Mouse (Mus musculus): Measurements from ENCODE around the gene Tfap2b.

The Tfap2b gene

DNA sequence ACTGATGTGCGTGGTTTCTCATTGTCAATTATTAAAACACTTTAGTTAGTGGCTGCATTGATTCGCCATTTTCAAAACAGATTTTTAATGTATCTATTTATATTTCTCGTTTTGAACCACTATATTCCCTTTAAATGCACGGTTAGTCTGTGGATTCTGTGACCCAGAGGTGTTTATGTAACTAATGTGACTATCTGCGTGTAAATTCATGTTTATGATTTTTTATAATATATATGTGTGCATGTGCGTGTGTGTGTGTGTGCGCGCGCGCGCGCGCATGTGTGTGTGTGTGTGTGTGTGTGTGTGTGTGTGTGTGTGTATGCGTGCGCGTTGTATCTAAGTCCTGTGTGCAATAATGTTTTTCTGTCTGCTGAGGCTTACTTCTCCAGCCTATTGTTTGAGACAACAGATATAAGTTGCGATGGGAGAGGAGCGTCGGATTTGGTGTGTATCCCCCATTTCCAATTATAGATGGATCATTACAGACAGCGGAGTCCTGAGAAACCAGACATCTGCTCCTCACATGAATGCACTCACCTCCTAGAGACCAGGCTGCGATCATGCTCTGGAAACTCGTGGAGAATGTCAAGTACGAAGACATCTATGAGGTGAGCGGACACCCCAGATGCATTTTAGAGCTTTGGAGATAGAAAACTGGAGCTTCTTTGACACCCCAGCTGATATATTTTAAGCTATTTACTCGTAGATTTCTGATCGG is at the start of gene Tfap2b:
Tfap2b (plus strand) TSS at position 274 of the 718 bp plus-strand sequence.
- peak; percentile 74 for DNase-seq (ENCODE audit: low spot score)

DNA sequence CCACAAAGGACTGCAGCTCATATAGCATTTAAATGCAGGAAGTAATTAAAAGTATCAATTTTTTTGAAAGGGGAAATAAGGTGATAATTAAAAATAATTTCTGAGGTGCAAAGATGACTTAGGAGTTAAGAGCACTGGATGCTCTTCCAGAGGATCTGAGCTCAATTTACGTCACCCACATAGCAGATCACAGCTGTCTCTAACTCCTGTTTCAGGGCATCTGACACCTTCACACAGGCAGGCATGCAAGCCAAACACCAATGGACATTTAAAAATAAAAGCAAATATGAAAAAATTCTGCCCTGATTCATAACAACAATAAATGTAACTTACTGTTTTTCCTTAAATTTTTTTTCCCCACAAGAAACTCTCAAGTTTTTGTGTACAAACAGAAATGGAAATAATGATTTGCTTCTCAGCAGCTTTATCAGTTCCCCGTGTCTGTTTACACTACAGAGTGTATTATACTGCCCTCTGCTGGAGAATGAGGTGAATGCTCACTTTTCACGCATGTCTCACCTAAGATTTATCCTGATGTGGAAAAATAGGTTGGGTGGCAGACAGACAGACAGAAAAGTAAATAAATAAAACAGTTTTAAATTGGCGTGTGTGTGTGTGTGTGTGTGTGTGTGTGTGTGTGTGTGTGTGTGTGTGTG is 29.8 kb upstream of the Tfap2b start:
- DNase-seq (ENCODE audit: low spot score) = peak; percentile 83

DNA sequence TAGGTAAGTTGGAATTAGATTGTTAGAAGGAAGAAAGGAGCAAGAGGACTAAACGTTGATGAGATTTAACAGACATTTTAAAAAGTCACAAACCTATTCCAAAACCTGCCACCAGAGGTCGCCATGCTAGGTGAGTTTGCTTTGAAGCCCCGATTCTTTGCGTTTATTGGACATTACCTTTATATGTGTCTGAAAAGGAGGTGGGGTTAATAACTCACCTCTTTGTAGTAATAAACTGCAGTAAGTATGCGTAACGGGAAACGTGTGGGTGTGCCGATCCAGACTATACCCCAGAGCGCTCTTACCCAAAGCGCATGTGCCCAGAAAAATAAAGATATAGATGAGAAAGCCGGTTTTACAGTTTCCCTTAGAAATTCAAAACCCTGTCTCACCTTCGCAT is 3.1 kb upstream of the Tfap2b start:
- DNase-seq (ENCODE audit: low spot score) = peak; percentile 85

DNA sequence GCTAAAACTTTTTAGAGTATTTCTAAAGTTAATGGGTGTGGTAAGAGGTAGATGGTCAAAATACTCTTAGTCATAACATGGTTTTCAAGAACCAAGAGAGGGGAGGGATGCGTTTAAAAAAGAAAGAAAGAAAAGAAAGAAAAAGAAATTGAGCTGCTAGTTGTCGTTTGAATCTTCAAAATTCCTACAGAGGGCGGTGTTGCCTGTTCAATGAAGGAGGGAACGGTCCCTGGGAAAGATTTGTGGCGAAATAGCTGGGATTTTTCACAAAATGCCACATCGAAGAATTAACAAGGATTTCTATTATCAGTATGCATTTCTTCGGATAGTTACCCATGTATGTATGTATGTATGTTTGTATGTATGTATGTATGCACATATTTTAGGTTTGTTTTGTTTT is 2.5 kb upstream of the Tfap2b start:
- DNase-seq (ENCODE audit: low spot score) = peak; percentile 83

DNA sequence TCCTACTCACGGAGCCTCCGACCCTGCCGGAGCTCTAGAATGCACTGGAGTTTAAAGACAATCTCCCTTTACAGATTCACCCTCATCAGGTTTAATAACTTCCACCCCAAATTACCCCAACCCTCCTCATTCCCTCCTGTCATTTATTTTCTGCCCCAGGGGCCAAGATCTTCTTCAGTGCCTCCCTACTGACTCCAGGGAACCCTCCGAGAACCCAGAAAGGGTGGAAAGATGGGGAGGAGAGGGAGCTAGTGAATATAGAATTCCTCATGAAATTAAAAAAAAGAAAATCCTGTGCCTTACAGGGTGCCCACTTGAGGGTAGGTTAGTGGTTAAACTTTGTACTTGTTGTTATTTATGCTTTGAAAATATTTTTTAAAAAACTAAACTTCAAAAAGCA is 1.1 kb upstream of the Tfap2b start:
- DNase-seq (ENCODE audit: low spot score) = peak; percentile 17

DNA sequence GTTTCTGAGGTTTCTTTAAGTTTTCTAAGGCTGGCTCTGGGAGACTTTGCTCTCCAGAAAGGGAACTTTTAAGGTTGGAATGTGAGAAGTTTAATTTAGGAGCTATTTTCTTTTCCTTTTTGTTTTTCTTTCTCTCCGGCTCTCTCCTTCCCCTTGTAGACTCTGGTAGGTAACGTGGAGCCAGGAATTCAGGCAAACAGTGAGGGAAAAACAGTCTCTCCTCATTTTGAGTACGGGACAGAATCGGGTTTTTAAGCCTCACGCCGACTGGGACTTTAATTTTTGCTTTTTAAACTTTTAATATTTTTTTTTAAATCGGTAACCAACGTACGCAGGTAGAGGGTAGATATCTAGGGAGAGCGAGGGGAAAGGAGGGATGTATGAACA is 638 bp downstream of the Tfap2b start:
- DNase-seq (ENCODE audit: low spot score) = no peak

DNA sequence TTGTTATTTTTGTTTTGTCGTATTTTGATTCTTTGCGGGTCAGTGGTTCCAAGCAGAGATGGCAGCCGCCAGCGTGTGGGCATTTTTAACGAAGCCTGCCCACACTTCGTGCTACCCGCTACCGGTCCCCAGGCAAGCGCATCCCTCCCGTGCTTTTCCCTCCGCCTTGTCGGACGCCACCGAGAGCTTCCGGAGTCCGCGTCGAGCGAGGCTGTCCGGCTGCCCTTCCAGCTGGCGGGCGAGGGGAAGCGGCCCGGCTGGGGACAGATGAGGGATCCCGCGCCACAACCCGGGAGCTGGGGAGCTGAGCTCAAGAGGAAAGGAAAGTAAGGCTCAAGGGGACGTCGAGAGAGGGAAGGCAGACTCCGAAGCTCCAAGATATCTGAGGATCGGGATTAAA is 1.1 kb downstream of the Tfap2b start:
- DNase-seq (ENCODE audit: low spot score) = peak; percentile 66

DNA sequence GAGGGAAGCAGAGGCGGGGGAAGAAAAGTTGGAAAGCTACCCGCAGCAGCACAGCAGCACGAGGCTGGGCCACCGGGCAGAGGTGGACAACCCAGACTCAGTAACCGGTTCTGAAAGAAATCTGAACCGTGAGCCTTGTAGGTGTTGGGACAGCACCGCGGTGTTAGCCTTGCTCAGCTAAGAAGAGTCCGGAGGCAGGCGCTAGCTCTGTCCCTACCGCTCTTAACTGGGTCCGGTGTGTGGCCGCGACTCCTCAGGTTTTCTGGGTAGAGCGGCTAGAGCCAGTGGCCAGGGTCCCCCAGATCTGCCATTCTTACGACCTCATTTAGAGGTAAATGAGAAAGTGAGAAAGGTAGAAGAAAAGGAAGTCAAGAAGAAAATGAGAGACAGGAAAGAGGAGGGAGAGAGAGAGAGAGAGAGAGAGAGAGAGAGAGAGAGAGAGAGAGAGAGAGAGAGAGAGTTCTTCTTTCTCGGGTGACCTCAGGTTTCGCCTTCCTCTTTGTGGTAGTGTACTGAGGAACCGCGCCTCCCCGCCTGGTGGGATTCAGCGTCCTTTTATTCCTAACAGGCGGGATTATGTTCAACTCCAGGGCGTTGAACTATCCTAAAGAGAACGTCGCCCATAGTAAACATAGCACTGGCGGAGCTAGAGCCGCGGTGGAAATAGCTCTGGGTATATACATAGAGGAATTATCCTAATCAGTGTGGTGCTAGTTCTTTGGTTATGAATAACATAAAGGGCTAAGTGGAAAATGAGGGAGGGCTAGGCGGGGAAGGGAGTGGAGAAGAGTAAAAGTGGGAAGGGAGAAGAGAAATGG is 1.7 kb downstream of the Tfap2b start:
- DNase-seq (ENCODE audit: low spot score) = peak; percentile 48

DNA sequence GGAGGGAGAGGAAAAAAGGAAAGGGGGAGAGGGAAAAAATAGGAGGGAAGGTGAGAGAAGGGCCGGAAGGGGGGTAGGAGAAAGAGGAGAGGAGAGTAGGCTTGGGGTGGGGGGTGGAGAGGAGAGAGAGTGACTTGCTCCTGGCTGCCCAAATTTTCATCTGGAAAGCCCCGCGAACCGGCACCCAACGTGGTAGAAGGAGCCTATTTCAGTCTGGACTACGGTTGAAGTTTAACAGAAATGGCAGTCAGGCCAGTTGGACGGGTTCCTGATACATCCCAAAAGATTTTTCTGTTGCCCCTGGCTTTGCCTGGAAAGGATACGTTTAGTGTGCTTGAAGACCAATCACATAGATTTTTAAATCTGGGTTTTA is 2.3 kb downstream of the Tfap2b start:
- peak; percentile 21 for DNase-seq (ENCODE audit: low spot score)

DNA sequence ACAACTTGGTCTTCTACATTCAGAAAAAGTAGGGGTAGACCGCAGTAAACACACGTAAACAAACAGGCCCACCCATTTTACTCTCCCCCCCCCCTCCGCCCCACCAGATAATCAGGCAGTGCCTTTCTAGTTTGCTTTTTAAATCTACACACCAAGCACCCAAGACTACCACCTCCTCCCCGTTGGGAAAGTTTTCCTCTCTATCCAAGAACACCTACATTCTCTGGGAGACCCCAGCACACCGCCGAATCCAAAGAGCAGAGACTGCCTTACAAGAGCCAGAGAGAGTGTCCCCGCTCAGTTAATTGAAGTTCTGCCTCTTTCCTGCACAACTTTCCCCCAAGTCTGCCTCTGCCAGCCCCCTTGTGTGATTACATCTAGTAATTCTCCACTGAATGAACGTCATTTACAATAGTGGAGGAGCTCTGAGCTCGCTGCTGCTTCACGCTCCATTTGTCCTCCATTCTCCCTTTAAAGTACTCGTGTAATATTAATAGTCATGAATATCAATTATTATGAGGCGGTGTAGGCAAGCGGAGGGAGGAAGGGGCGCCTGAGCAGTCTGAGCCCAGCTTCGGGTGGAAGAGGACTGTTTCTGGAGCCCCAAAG is 2.9 kb downstream of the Tfap2b start:
- DNase-seq (ENCODE audit: low spot score) = peak; percentile 58

DNA sequence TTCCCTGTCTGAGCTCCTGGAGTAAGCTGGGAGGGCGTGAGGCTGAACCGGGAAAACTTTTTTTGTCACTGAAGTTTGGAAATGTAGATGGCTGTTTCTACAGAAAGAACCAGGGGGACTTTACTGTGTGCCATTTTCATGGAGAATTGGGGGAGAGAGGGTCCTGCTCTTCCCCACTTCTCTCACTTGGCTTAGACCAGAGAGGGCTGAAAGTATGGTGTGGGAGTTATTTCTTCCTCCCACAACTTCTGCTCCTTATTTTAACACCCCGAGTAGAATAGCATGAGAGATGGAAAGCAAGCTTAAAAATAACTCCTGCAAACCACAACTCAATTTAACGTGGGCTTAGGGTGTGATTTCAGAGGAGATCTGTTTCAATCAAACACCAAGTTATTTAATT is 4.0 kb downstream of the Tfap2b start:
- peak; percentile 10 for DNase-seq (ENCODE audit: low spot score)

DNA sequence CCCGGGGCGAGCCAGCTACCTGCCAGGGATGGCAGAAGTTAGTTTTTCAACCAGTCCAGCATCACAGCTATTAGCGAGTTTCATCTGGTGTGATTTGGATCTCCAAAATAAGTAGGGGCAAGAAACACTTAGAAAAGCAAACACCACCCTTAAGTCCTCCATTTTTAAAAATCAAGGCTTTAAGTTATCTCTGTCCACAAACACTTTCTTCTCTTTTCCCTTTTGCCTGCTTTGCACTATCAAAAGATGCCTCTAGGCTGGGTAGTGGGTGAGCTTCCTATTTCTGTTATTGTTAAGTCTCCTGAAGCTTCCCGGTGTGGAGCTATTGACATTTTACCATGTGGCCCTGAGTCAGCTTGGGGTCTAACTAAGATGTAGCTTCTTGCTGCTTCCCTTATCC is 4.5 kb downstream of the Tfap2b start:
- no peak for DNase-seq (ENCODE audit: low spot score)

DNA sequence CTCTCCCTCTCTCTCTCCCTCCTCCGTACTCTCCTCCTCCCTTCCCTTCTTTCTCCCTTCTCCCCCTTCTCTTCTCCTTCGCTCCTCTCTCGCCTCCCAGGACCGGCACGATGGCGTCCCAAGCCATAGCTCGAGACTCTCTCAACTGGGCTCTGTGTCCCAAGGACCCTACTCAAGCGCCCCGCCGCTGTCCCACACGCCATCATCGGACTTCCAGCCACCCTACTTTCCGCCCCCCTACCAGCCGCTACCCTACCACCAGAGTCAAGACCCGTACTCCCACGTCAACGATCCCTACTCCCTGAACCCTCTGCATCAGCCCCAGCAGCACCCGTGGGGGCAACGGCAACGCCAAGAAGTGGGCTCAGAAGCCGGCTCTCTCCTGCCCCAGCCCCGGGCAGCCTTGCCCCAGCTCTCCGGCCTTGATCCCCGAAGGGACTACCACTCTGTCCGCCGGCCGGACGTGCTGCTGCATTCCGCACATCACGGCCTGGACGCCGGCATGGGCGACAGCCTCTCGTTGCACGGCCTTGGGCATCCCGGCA is 5.2 kb downstream of the Tfap2b start:
- peak; percentile 30 for DNase-seq (ENCODE audit: low spot score)

DNA sequence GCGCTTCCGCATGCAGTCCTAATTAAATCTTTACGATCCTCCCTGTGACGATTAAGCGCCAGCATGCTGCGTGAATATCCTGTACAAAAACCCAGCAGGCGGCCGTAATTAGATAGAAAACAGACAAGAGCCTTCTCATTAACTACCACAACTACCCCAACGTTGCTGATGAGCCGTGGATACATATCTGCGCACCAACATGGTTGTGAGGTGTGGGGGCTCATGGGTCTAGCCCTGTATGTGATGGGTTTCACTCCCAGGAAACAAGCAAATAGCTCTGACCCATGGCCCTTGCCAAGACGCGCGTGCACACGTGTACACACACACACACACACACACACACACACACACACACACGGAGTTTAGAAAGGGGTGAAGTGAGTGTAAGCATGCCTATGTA is 8.7 kb downstream of the Tfap2b start:
- DNase-seq (ENCODE audit: low spot score) = peak; percentile 57

DNA sequence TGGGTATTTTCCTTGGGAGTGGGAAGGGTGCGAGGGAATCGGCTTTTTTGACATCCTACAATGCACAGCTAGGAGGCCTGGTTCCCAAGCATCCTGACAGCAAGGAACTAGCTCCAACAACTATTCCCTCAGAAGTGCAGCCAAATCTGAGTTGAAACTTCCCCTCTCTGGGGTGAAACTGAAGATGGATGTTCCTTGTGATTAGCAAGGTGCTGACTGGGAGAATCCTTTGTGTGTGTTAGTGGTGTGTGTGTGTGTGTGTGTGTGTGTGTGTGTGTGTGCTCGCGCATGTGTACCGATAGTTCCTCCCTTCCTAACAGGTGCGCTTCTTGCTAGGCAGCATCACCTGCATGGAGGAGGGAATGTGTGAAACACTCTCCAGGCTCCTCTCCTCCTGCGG is 9.5 kb downstream of the Tfap2b start:
- DNase-seq (ENCODE audit: low spot score) = no peak

DNA sequence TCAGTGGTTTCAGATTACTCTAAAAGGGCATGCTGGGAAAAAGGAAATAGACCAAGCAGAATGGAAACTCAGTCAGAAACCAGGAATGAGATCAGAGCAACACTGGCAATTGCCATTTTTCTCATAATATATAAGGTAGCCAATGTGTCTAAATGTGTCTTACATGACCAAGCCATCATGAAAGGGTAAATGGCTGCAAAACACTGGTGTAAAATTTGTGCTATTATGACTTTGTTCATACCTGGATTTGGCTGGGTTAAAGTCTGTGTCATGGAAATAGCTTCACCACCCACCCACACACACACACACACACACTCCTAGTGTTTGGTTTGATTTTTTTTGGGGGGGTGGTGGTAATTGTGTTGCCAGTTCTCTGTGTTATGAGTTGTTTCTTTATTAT is 10.7 kb downstream of the Tfap2b start:
- DNase-seq (ENCODE audit: low spot score) = no peak

DNA sequence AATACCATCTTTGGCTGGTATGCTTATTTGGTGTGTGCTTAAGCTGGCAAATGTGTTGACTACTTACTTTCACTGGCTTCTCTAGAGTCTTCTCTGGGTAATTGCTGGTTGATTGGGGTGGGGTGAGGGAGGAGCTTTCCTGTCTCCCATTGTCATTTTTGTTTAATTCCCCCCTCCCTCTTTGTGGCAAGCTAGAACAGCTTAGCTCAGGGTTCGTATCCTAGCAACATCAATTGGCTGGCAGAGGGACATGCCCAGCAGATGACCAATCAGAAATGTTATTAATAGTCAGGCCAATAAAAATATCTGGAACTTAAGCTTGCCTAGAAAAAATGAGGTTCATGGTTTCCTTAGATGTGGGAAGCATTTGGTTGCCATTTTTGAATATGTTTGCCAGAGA is 11.8 kb downstream of the Tfap2b start:
- DNase-seq (ENCODE audit: low spot score) = no peak

DNA sequence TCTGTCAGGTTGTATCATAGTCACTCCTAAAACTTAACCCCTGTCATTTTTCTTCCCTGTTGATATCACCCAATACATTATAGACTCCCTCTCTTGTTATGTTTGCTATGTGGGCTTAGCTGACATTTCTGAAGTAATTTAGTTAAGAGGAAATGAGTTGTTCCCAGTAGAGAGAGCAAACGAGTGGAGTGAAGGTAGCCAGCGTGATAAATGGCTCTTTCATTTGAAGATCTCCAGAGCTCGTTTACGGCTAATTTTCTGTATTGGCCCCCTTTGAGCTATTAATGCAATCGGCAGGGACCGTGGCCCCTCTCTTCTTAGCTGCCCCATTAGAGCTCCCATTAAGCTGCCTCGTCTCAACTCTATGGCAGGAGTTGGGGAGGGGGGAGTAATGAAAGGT is 12.9 kb downstream of the Tfap2b start:
- DNase-seq (ENCODE audit: low spot score) = no peak

DNA sequence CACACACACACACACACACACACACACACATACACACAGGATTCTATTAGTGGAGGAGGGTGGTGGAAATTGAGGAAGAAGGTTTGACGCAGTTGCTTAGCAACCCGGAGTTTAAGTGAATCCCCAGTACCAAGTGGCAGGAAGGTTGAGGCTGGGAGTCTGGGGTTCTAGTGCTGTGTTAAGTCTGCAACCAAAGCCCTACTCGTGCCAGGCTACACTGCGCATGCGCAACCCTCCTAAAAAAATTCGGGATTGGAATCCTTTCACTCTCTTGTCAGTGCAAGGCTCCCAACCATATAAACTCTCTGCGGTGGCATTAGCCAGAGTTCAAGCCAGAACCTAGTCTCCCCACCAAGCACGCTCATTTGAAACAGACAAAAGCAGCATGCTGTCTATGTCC is 18.0 kb downstream of the Tfap2b start:
- no peak for DNase-seq (ENCODE audit: low spot score)

DNA sequence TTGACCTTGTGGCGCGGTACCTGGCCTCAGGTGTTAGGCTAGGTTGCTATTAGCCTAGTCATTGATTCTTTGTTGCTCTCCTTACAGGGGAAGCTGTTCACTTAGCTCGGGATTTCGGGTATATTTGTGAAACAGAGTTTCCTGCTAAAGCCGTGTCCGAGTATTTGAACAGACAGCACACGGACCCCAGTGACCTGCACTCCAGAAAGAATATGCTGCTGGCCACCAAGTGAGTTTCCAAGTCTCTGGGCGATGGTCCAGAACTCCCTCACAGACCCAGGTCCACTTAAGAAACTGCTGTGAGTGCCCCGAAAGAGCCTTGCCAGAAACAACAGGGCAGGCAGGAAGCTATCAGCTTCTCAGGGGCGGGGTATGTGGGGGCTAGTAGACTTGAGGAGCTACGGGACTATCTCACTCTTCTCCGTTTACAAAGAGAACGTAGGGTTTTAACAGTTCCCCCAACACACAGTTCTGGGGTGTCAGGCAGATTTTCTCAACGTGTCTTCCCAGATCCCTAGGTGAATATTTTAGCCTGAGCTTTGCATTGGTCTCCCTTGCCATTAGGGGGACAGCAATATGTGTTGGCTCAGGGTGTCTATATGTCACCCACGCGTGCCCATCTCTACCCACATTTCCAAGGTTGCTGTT is 22.3 kb downstream of the Tfap2b start:
- peak; percentile 31 for DNase-seq (ENCODE audit: low spot score)

DNA sequence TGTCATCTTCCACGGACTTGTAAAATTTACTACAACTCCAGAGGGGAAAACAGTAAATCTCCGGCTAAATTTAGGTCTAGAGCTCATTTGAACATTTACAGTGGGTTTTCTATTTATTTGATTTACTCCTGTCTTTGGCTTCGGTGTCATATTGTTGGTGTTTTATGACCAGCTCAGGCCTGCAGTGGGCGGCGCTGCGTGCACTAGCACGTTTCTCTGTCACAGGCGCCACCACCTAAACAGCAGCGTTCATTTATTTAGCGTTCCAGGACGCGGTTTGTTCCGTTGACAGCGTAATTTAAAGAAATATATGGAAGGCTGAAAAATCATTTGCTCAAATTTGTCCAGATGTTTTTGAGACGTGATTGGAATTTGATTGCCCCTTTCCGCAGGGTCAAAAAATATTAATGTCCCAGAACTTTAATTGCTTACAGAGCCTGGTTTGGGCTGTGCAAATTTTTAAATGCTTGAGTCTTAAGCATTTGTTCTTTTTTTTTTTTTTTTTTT is 22.9 kb downstream of the Tfap2b start:
- peak; percentile 41 for DNase-seq (ENCODE audit: low spot score)

DNA sequence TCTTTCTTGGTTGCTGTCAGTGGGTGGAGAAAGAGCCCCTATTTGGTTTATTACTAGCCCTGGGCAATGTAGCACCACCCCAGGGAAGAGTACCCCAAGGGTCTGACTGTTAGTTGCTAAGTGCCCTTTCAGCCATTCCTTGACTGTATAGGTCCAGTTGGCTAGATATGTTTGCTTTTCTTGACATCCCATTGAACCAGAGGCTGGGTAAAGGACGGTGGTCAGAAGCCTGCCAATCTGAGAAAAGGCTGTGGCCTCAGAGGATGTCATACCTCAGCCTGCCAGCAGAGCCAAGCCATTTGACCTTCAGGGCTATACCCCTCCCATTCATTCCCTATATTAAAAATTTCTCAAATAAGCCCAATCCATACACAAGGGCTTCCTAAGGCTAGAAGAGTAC is 24.0 kb downstream of the Tfap2b start:
- peak; percentile 30 for DNase-seq (ENCODE audit: low spot score)

Measured in retina, embryonic 14.5 days (tissue).